Mouse (Mus musculus): ENCODE results near the gene Itln1. TPM values are rescaled to one million over a fixed set of nuclear protein-coding genes. Genes with fewer than 3 reads are reported as not detected.

Itln1 gene
- polyA plus RNA-seq, 1 experiment: not detected

DNA sequence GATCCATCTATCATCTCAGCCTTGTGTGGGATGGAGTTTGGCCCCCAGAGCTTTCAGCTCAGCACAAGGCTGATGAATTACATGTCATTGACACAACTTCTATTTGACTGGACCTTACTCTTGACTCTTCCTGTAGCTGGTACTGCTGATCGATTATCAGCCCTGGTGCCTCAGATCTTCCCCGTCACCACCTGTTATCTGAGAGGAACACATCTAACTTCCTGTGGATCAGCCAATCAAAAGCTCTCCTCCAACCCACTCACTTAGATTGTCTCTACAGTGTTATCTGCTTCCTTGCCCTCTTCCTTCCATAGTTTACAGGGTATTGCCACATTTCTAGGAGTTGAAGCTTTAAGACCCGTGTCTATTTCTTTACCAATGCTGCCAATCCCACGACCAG lies 30.8 kb upstream of the Itln1 start:
- Histone ChIP-seq H3K79me2 (ENCODE audit: control insufficient read depth, insufficient read depth) (no peaks in the 10 kb centered on the region), H3K36me3 (ENCODE audit: control insufficient read depth, insufficient read depth) (no peaks in the 10 kb centered on the region), H3ac (ENCODE audit: control insufficient read depth, insufficient read length) (no peak overlapping the region), H3K27me3 (ENCODE audit: control insufficient read depth, insufficient read depth, insufficient read length) (no peaks in the 10 kb centered on the region), H3K4me2 (ENCODE audit: low read depth) (no peak overlapping the region), H3K4me3 (no peak overlapping the region)
- TF ChIP-seq TCF12 (IDR thresholded peaks at IDR 0.05; ENCODE audit: insufficient read depth, poor library complexity, severe bottlenecking) (no peak), MAX (IDR thresholded peaks at IDR 0.05; ENCODE audit: low read depth) (no peak), MYOG (IDR thresholded peaks at IDR 0.05; ENCODE audit: control insufficient read depth in 1 of 3, insufficient read depth in 1 of 3, insufficient read length in 2 of 3, low read depth in 2 of 3) (no peak), CEBPB (IDR thresholded peaks at IDR 0.05; ENCODE audit: insufficient read depth, poor library complexity, severe bottlenecking) (no peak), USF1 (IDR thresholded peaks at IDR 0.05; ENCODE audit: low read depth) (no peak), POLR2AphosphoS2 (IDR thresholded peaks at IDR 0.05; ENCODE audit: insufficient read length, low read depth) (no peak), REST (IDR thresholded peaks at IDR 0.05; ENCODE audit: insufficient read depth, insufficient read length) (no peak), E2F4 (IDR thresholded peaks at IDR 0.05; ENCODE audit: insufficient read depth) (no peak), SRF (IDR thresholded peaks at IDR 0.05; ENCODE audit: control insufficient read depth, insufficient read length, low read depth) (no peak), TCF3 (IDR thresholded peaks at IDR 0.05; ENCODE audit: insufficient read length, low read depth) (no peak), POLR2A (IDR thresholded peaks at IDR 0.05; ENCODE audit: insufficient read length, low read depth) (no peak), MYOD1 (IDR thresholded peaks at IDR 0.05; ENCODE audit: control insufficient read depth in 1 of 3, insufficient read length in 2 of 3, low read depth in 2 of 3) (no peak)

DNA sequence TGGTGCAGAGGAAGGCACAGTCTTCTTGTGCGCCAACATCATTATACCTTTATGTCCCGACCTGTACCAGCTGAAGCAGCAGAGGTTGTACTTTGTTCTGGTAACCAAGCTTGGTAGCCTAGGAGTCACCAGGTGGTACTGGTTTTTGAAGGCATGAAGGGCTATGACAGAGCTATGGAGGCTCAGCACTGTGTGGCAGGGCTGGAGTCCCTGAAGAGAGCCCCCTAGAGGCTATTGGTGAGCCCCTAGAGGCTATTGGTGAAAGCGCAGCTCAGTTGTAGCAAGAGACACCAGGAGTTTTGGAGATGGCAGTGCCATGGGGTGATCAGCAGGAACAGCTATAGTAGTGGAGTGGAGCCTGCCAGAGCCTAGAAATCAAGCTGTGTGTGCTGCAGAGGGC lies 29.2 kb upstream of the Itln1 start:
- no peaks in the 10 kb centered on the region for H3K79me2 ChIP-seq (ENCODE audit: control insufficient read depth, insufficient read depth)
- no peak overlapping the region for H3ac ChIP-seq (ENCODE audit: control insufficient read depth, insufficient read length)
- H3K4me2 ChIP-seq (ENCODE audit: low read depth): no peak overlapping the region
- H3K27me3 ChIP-seq (ENCODE audit: control insufficient read depth, insufficient read depth, insufficient read length): no peaks in the 10 kb centered on the region
- H3K36me3 ChIP-seq (ENCODE audit: control insufficient read depth, insufficient read depth): no peaks in the 10 kb centered on the region
- TF ChIP-seq TCF12 (IDR thresholded peaks at IDR 0.05; ENCODE audit: insufficient read depth, poor library complexity, severe bottlenecking): no peak
- TF ChIP-seq USF1 (IDR thresholded peaks at IDR 0.05; ENCODE audit: low read depth): no peak
- no peak for TF ChIP-seq TCF3 (IDR thresholded peaks at IDR 0.05; ENCODE audit: insufficient read length, low read depth)
- no peak for TF ChIP-seq MAX (IDR thresholded peaks at IDR 0.05; ENCODE audit: low read depth)
- no peak for TF ChIP-seq REST (IDR thresholded peaks at IDR 0.05; ENCODE audit: insufficient read depth, insufficient read length)
- TF ChIP-seq E2F4 (IDR thresholded peaks at IDR 0.05; ENCODE audit: insufficient read depth): no peak
- no peak for TF ChIP-seq POLR2A (IDR thresholded peaks at IDR 0.05; ENCODE audit: insufficient read length, low read depth)
- no peak for TF ChIP-seq MYOG (IDR thresholded peaks at IDR 0.05; ENCODE audit: control insufficient read depth in 1 of 3, insufficient read depth in 1 of 3, insufficient read length in 2 of 3, low read depth in 2 of 3)
- no peak for TF ChIP-seq CEBPB (IDR thresholded peaks at IDR 0.05; ENCODE audit: insufficient read depth, poor library complexity, severe bottlenecking)
- TF ChIP-seq SRF (IDR thresholded peaks at IDR 0.05; ENCODE audit: control insufficient read depth, insufficient read length, low read depth): no peak
- no peak for TF ChIP-seq MYOD1 (IDR thresholded peaks at IDR 0.05; ENCODE audit: control insufficient read depth in 1 of 3, insufficient read length in 2 of 3, low read depth in 2 of 3)
- no peak for TF ChIP-seq POLR2AphosphoS2 (IDR thresholded peaks at IDR 0.05; ENCODE audit: insufficient read length, low read depth)
- H3K4me3 ChIP-seq: no peak overlapping the region

DNA sequence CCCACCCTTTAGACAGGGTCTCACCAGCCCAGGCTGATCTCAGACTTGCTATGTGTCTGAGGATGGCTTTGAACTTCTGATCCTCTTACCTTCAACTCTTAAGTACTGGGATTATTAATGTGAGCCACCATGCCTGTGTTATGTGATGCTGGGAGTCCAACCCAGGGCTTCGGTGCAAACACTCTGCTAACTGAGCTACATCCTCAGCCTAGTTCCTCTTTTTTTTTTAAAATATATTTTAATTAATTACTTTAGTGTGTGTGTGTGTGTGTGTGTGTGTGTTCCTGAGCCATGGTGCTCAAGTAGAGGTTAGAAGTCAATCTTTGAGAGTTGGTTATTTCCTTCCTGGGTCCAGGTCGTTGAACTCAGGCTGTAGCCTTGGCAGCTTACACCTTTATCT lies 27.9 kb upstream of the Itln1 start:
- no peaks in the 10 kb centered on the region for H3K36me3 ChIP-seq (ENCODE audit: control insufficient read depth, insufficient read depth)
- H3K27me3 ChIP-seq (ENCODE audit: control insufficient read depth, insufficient read depth, insufficient read length): no peaks in the 10 kb centered on the region
- H3ac ChIP-seq (ENCODE audit: control insufficient read depth, insufficient read length): no peak overlapping the region
- H3K79me2 ChIP-seq (ENCODE audit: control insufficient read depth, insufficient read depth): no peaks in the 10 kb centered on the region
- H3K4me3 ChIP-seq: no peak overlapping the region
- H3K4me2 ChIP-seq (ENCODE audit: low read depth): no peak overlapping the region
- TF ChIP-seq POLR2A (IDR thresholded peaks at IDR 0.05; ENCODE audit: insufficient read length, low read depth): no peak
- no peak for TF ChIP-seq E2F4 (IDR thresholded peaks at IDR 0.05; ENCODE audit: insufficient read depth)
- no peak for TF ChIP-seq USF1 (IDR thresholded peaks at IDR 0.05; ENCODE audit: low read depth)
- TF ChIP-seq MYOG (IDR thresholded peaks at IDR 0.05; ENCODE audit: control insufficient read depth in 1 of 3, insufficient read depth in 1 of 3, insufficient read length in 2 of 3, low read depth in 2 of 3): no peak
- TF ChIP-seq TCF3 (IDR thresholded peaks at IDR 0.05; ENCODE audit: insufficient read length, low read depth): no peak
- TF ChIP-seq MYOD1 (IDR thresholded peaks at IDR 0.05; ENCODE audit: control insufficient read depth in 1 of 3, insufficient read length in 2 of 3, low read depth in 2 of 3): no peak
- no peak for TF ChIP-seq CEBPB (IDR thresholded peaks at IDR 0.05; ENCODE audit: insufficient read depth, poor library complexity, severe bottlenecking)
- TF ChIP-seq MAX (IDR thresholded peaks at IDR 0.05; ENCODE audit: low read depth): no peak
- TF ChIP-seq REST (IDR thresholded peaks at IDR 0.05; ENCODE audit: insufficient read depth, insufficient read length): no peak
- TF ChIP-seq POLR2AphosphoS2 (IDR thresholded peaks at IDR 0.05; ENCODE audit: insufficient read length, low read depth): no peak
- no peak for TF ChIP-seq TCF12 (IDR thresholded peaks at IDR 0.05; ENCODE audit: insufficient read depth, poor library complexity, severe bottlenecking)
- no peak for TF ChIP-seq SRF (IDR thresholded peaks at IDR 0.05; ENCODE audit: control insufficient read depth, insufficient read length, low read depth)

DNA sequence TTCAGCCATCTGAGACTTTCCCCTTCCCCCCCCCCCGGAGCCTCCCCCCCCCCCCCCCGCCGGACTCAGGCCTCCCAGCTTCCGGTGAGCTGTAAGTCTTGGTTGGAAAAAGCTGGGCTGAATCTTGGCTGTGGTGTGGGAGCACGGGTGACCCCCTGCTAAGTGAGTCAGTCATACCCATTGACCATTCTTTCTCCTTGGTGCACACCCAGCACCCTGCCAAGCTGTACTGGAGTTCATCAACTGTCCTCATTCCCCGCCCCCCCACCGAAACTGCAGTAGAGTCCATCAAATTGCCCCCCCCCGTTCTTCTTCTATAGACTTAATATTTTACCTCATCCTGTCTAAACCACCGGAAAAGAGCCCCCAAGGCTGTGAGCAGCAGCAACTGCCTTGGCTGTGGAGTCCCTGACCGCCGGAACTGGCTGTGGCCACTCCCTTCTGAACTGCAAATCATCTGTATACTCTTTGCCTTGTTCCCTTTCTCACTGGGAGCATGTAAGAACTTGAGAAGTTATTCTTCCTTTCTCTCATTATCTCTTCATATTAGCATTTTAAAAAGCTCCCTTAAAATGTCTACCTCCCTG lies 26.6 kb upstream of the Itln1 start:
- no peak for TF ChIP-seq TCF3 (IDR thresholded peaks at IDR 0.05; ENCODE audit: insufficient read length, low read depth)
- no peak for TF ChIP-seq TCF12 (IDR thresholded peaks at IDR 0.05; ENCODE audit: insufficient read depth, poor library complexity, severe bottlenecking)
- no peak for TF ChIP-seq POLR2AphosphoS2 (IDR thresholded peaks at IDR 0.05; ENCODE audit: insufficient read length, low read depth)
- TF ChIP-seq MYOG (IDR thresholded peaks at IDR 0.05; ENCODE audit: control insufficient read depth in 1 of 3, insufficient read depth in 1 of 3, insufficient read length in 2 of 3, low read depth in 2 of 3): no peak
- no peak for TF ChIP-seq USF1 (IDR thresholded peaks at IDR 0.05; ENCODE audit: low read depth)
- TF ChIP-seq E2F4 (IDR thresholded peaks at IDR 0.05; ENCODE audit: insufficient read depth): no peak
- no peak for TF ChIP-seq REST (IDR thresholded peaks at IDR 0.05; ENCODE audit: insufficient read depth, insufficient read length)
- H3K36me3 ChIP-seq (ENCODE audit: control insufficient read depth, insufficient read depth): no peaks in the 10 kb centered on the region
- no peaks in the 10 kb centered on the region for H3K79me2 ChIP-seq (ENCODE audit: control insufficient read depth, insufficient read depth)
- no peak overlapping the region for H3K4me2 ChIP-seq (ENCODE audit: low read depth)
- H3K27me3 ChIP-seq (ENCODE audit: control insufficient read depth, insufficient read depth, insufficient read length): no peaks in the 10 kb centered on the region
- no peak overlapping the region for H3ac ChIP-seq (ENCODE audit: control insufficient read depth, insufficient read length)
- no peak overlapping the region for H3K4me3 ChIP-seq

Measured in myocyte (in vitro differentiated cells).